Mouse (Mus musculus) G1E-ER4 (cell line): ENCODE data around the gene Luc7l. TPM values are rescaled to one million over a fixed set of nuclear protein-coding genes. Genes with fewer than 3 reads are reported as not detected.

ENCODE experiments used
- GATA1 ChIP-seq: IDR thresholded peaks from one replicate; pipeline ENCODE4 v1.8.0; 2012; ENCODE audit warnings: low read length, inconsistent platforms
- polyA plus RNA-seq: library from polyadenylated mRNA; stranded (reverse); fragments of >175 nt; gene quantifications from 2 replicates; pipeline ENCODE4 v1.2.3, GENCODE M21; 2012

Gene Luc7l
- polyA plus RNA-seq, 1 experiment: 64.4 TPM

DNA sequence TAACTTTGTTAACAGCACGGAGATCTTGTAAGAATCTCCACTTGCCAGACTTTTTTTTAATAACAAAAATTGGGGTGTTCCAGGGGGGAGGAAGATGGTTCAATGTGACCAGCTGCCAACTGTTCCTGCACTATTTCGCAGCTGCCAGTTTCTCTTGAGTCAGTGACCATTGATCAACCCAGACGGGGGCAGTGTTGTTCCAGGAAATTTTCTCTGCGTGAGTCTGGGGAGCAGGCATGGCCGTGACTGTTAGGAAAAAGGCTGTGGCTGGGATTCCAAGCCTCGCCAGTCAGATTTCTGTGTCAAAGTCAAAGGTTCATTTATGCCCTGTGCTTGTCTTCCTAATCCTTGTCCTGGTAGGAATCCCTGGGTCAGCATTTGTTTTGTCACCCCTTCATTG is 61.6 kb downstream of the Luc7l start:
- no peak for TF ChIP-seq GATA1

DNA sequence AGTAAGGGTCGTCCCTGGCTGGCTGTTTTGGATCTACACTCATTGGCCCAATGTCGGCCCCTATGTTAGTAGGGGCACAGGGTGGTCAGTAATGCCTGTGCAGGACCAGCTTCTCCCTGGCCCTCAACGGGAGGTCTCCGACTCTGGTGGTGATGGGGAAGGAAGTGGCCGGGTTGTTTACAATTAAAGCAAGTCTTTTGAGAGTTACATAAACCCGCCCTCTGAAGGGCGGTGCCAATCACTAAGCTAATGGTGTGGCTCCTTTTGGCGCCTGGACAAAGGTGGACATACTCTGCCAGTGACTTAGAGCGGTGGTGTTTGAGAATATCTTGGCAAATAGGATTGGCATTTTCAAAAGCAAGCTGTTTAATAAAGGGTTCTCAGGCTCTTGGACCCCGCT is 62.8 kb downstream of the Luc7l start:
- no peak for TF ChIP-seq GATA1

DNA sequence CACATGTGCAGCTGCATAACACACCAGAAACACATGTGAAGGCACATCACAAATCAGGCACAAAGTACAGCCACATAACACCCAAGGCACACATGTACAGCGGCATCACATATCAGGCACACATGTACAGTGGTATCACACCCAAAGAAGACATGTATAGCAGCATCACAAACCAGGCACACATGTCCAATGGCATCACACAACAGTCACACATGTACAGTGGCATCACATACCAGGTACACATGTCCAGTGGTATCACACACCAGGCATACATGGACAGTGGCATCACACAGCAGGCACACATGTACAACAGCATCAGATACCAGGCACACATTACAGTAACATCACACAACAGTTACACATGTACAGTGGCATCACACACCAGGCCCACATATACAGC is 65.7 kb downstream of the Luc7l start:
- TF ChIP-seq GATA1: no peak

Other genes starting within 250 kb of the Luc7l start
- gene Rab11fip3, start 183.3 kb upstream of the Luc7l start, polyA plus RNA-seq: 12.7 and 17.0 TPM in 2 replicates
- 0.24 and 0.41 TPM in 2 replicates for gene Decr2, start 162.6 kb upstream of the Luc7l start, polyA plus RNA-seq
- 120 and 155 TPM in 2 replicates for gene Nme4, start 157.3 kb upstream of the Luc7l start, polyA plus RNA-seq
- gene Tmem8, start 139.6 kb upstream of the Luc7l start, polyA plus RNA-seq: 1.8 and 2.1 TPM in 2 replicates
- gene Mrpl28, start 129.4 kb upstream of the Luc7l start, polyA plus RNA-seq: 257 and 305 TPM in 2 replicates
- gene Axin1, start 114.2 kb upstream of the Luc7l start, polyA plus RNA-seq: 45.3 and 47.1 TPM in 2 replicates
- 3.8 and 5.2 TPM in 2 replicates for gene Pdia2, start 53.8 kb upstream of the Luc7l start, polyA plus RNA-seq
- gene Rgs11, start 49.9 kb upstream of the Luc7l start, polyA plus RNA-seq: 8.4 and 8.7 TPM in 2 replicates
- gene Arhgdig, start 45.1 kb upstream of the Luc7l start, polyA plus RNA-seq: 31.2 and 41.8 TPM in 2 replicates
- 2.9 and 4.5 TPM in 2 replicates for gene Fam234a, start 8.7 kb upstream of the Luc7l start, polyA plus RNA-seq
- gene Neurl1b, start 161.9 kb downstream of the Luc7l start, polyA plus RNA-seq: not detected in 2 replicates